Mouse (Mus musculus): ENCODE measurements around the gene Tmem232. TPM values are rescaled to one million over a fixed set of nuclear protein-coding genes. Genes with fewer than 3 reads are reported as not detected.

Tmem232 gene
- not detected in 2 replicates for polyA plus RNA-seq (2012; rRNA removed)

DNA sequence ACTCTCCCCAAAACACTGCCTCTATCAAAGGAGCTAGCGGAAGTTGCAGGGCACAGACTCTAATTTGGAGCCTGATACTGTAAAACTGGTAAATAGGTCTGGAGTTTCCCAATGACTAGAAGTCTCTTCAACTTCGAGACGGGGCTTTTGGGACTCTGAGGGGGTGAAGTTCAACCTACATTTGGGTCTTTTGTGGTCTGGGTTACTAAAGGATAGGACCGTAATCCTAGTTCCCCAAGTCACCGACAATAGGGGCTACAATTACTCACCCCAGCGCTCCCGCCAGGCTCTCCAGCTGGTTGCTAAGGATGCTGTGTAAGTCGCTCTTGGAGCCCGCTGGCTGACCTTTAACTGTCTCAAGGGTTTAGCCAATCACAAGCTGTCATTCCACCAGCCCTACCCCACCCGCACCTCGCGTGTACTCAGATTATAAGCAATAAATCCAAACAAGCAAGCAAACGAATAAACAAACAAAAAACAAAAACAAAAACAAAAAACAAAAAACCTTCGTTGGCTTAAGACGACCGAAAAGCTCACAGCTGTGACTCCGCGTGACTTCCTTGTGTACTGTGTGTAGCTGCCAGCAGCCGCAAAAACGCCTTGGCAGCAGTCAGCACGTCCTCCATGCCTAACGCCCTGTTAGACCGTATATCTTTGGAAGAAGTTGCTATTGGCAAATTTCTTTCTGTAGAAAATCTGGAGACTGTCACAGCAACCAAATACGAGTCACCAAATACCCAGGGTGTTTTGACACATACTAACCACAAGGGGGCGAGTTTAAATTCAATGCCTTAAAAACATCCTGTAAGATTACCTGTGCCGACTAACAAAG lies at the start of gene Tmem232:
TSS of gene Tmem232 (minus strand) at position 342 of the 832 bp plus-strand sequence.

Other genes starting within 250 kb of the Tmem232 start
- 79.4 and 82.3 TPM in 2 replicates for gene Vapa, start 72.8 kb upstream of the Tmem232 start, polyA plus RNA-seq (2012; rRNA removed)
- gene Txndc2, start 101.4 kb upstream of the Tmem232 start, polyA plus RNA-seq (2012; rRNA removed), result not detected in 2 replicates
- gene Rab31, start 232.0 kb upstream of the Tmem232 start, polyA plus RNA-seq (2012; rRNA removed), result 10.8 and 12.3 TPM in 2 replicates
- 33.0 and 35.4 TPM in 2 replicates for gene Ppp4r1, start 241.8 kb upstream of the Tmem232 start, polyA plus RNA-seq (2012; rRNA removed)